Mouse (Mus musculus) layer of hippocampus, postnatal 36 days (tissue): ENCODE data around the gene Hcn1. TPM values are rescaled to one million over a fixed set of nuclear protein-coding genes. Genes with fewer than 3 reads are reported as not detected.
A peak's percentile ranks its signal among the peaks of the same experiment; 100 is the strongest.

Experiments used
- DNase-seq, 2 experiments: peaks; one replicate each; pipeline ENCODE4 v3.0.0; 2022
- total RNA-seq, 2 experiments: library from RNA; stranded (reverse); gene quantifications; 2 replicates each; pipeline ENCODE4 v1.2.3; 2021

The Hcn1 gene
- total RNA-seq, 2 experiments from 2014 or later, result 38.9 to 40.1 TPM

DNA sequence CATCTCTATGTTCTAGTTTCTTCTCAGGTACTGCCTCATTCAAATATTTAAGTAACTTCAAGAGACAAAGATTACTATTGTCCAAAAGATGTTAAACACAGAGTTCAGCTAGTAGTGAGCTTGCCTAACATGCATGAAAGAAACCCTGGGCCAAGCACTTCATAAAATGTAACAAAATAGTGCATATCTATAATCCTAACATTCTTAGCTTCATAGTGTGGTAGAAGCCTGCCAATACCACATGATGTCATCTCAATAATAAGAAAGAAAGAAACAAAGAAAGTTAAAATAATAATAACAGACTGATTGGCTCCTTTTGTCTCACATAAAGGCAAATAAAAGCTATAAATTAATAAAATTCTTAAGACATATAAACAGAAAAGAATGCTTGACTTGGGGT, 103.5 kb downstream of the Hcn1 start:
- no peak for DNase-seq

DNA sequence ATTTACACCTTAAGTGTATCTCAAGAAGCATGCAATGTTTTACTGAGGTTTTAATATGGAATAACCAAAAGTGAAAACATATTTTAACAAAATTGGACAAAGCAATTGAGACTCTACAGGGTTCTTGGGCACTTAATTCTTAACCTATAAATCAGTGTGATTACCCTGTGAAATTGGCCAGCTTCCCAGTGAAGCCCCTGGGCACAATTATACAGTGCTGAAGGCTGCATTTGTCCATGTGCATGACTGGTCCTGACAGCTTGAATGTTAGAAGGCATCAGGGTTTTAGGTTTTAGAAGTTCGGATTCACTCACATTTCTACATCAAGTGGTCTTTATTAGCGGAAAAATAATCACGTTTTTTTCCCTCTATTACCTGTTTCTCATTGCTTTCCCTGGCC, 103.9 kb downstream of the Hcn1 start:
- DNase-seq, result no peak

DNA sequence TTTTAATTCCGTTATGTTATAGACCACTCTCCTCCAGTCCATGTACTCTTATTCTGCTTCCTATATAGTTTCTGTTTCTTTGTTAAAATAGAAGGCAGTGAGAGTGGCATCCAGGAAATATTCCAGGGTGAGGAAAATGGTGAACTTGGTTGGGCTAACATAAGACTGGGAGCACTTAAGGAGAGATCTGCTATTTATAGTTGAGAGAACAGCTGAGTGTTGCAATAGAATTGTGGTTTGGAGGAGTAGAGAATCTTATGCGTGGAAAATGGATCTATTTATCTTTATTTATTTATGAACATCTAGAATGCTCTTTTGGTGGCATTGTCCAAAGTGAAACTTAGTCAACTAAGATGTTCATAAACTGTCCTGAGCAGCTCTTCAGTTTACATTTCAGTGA, 104.4 kb downstream of the Hcn1 start:
- no peak for DNase-seq

DNA sequence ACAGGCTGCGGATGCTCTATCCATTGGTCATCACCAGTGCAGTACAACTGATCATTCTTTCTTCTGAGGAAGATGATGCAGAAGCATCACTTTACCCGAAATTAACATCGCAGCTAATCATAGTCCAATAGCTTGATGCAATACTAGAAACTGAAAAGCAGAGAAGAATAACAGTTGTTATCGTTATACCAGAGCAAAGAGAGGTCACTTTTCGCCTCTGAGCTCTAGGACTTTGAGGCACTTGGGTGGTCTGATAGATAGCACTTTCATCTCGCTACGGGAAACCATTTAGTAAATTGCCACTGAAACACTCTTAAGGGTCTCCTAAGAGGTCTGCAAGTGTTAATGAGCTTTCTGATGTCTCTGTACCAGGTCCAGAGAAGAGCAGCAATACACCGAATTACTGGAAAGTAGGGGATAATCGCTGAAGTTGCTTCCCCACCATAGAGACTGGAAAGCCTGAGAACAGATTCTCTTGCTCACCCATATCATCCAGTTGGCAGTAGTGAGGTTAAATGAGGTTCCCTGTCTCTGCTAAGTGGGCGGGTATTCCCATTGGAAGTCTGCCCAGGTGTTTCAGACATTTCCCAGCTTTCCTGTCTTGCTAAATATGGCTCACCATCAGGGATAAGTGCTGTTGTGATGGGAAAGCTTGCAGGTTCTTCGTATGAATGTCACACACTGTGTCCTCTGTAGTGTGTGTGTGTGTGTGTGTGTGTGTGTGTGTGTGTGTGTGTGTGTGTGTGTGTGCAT, 105.0 kb downstream of the Hcn1 start:
- DNase-seq, result peak; percentile 5 to 19

DNA sequence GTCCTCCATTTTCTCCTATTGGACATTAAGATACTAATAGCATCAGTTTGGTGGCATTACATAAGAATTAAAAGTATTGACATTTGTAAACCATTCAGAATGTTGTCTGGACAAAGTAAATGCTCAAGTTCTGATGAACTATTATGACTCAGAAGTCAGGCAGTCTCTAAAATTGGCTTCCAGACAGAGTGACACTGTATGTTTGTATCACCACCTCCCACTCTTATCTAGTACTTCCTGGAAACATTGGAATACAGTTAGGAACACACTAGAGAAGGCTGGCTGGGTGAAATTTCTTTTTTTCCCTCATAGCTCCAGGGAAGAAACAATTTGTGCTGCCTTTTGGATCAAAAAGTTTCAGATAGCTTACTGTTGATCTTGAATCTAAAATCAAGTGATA, 108.7 kb downstream of the Hcn1 start:
- DNase-seq, result no peak

DNA sequence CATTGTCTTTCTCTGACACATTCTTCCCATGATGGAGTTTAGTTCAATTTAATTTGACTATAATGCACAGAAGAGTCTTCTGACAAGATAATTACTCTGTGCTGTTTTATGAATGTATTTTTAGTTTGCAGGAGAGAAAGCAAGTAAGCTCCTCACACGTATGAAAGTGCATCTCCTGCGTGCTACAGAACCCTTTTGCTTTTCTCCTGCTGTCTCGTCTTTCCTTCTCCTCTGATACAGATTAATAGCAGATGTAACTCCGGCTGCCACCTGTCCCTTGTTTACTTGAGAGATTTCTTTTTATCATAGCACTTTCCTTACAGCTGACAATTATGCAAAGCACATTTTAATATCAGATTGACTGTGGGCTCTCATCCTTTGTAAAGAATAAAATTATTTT, 120.0 kb downstream of the Hcn1 start:
- DNase-seq, result peak in 1 of 2 experiments; percentile 30

DNA sequence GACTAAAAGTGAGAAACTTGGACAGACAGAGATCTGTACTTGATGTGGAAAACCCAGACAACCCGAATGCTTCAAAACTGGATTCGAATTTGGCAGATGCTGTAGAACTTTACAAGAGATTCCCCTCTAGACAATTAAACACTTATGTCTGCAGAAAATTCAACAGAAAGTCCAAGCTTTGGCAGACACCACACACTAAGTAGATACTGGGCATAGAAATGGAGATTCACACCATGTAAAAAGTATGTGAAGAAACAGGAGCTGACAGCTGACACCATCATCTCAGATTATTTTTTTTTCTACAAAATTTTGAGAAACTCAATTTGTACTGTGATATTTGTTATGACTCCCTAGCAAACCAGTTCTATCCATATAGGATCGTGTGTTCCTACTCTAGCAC, 122.0 kb downstream of the Hcn1 start:
- DNase-seq, result no peak

DNA sequence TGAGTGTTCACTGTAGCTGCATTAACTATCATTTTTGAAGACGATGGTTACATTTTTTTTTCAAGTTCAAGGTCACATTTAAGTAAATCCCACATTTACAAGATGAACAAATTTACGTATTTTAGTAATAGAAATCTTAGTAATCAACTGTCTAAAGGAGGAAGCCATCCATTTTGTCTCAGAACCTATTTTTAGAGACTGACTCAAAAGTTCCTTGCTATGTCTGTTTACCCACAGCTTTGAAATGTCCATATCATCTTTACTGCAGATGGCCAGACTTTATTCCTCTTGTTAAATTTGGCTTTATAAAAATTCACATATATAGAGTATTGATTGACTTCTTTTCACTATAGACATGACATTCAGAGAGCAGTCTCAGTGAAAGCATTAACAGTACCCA, 126.3 kb downstream of the Hcn1 start:
- DNase-seq, result no peak

DNA sequence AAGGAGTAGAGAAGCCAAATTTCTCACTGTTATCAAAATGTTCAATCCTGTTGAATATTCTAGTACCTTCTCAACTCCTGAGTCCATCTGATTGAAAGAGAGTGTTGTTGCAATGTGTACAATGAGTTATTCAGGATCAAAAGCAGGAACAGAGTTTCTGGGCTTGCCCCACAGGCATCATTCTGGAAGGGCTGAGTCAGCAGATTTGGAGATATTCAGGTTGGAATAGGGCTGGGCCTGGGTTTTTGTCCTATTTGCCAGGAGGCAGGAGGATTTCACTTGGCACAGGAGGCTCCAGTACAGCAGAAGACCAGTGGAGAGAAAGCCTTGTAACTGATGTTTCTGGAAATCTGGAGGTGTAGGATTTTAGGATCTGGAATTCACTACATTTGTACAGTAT, 130.6 kb downstream of the Hcn1 start:
- DNase-seq, result no peak

DNA sequence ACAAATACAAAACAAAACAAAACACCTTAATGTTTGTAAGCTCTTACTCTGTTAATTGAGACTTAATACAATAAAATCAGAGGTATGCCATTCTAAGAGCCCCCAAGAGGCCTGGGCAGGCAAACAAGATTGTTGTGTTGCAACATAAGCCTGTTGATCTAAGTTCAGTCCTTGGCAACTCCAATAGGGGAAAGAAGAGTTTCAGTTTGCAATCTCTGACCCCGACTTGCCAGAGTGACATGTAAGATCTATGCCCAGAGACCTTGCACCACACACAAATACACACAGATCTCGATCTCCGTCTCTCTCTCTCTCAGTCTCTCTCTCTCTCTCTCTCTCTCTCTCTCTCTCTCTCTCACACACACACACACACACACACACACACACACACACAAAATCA, 142.3 kb downstream of the Hcn1 start:
- no peak for DNase-seq

DNA sequence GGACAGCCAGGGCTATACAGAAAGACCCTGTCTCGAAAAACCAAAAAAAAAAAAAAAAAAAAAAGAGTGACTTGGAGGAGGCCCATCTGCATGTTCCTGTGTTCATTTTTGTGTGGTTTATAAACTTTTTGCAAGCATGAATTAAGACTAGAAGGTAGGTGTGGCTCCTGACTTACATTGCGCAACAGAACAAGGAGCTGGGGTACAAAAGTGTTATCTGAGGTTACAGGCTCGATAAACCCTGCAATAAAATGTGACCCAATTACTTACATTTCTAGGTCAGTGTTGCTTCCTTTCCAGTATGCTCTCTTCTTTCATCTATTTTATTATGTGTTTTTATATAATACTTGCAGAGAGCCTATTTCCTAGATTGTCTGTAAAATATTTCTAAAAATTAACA, 143.1 kb downstream of the Hcn1 start:
- no peak for DNase-seq

DNA sequence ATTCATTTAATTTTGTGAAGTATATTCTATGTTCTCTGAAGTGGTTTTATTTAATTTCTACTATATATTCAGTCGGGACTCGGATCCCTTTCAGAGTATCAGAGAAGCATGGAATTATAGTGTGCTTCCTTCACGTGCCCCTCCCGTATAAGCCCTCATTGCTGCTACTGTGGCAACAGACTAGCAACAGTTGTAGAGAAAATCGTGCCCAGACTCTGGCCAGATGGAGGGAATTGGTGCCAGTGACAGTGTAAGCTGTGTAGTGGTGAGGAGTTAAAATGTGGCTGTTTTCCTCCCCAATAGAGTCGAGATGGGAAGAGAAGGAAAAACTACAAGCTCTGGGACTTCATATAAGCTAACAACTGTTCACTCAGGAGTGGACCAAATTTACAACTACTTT, 163.4 kb downstream of the Hcn1 start:
- DNase-seq, result peak; percentile 74 to 77

DNA sequence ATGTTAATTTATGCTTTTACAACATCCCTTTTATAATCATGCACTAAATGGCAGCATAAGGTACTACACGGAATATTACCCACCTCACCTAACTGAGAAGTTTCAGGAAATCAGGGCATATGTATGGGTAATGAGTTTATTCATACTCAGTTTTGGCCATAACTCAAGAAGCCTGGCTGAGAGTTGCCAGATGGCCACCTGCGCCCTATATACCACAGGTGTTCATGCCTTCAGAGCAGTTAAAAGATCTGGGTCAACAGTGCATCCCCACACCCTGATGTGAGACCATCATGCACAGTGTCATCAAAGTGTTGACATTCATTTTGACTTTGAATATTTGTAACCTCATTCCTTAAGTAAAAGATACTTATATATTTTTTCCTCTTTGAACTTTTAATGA, 183.3 kb downstream of the Hcn1 start:
- no peak for DNase-seq

DNA sequence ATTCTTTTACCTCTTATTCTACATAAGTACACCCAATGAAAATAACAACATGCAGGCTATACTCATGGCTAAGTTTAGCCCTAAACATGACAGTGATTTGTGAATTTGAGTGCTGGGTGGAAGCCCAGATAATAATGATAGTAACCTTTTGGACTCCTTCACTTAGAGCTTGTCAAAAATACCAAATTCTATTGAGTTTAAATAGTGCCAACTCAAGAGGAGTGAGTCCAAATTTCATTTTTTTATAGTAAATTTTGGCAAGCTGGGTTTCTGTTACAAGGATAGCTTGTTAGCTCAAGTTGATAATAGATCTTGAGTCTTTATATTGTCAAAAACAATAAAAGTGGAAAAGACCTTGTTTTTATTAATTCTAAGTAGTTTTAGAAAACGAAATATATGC, 190.7 kb downstream of the Hcn1 start:
- no peak for DNase-seq

DNA sequence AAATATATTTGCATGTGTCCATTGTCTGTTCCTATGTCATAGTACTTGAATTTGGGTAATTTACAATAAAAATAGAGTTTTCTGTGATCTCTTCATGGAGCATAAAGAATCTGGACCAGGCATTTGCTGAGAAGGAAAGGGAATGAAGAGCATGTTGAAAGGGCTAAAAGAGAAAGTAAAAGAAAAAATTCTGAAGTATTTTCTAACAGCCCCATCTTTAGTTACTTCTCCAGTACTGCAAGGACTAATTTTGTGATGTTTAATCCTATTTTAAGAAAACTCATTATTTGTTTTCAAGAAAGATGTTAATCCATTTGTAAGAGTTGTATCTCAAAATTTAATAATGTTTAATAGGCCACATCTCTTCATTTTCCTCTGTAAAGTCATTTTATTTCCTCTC, 198.9 kb downstream of the Hcn1 start:
- no peak for DNase-seq

DNA sequence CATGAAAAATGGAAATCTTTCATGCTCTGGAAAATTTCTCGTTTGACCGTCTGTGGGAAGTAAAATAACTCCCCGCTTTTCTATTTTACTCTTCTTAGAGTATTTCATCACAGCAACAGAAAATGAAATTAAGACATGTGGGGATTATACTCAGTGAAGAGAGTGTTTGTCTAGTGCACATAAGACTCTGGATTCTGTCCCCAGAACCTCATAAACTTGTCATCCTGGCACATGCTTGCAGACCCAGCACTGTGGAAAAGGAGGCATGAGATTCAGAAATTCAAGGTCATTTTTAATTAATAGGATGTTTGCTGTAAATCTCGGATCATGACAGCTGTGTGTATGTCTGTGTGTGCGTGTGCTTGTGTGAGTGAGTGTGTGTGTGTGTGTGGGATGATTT, 225.5 kb downstream of the Hcn1 start:
- no peak for DNase-seq

DNA sequence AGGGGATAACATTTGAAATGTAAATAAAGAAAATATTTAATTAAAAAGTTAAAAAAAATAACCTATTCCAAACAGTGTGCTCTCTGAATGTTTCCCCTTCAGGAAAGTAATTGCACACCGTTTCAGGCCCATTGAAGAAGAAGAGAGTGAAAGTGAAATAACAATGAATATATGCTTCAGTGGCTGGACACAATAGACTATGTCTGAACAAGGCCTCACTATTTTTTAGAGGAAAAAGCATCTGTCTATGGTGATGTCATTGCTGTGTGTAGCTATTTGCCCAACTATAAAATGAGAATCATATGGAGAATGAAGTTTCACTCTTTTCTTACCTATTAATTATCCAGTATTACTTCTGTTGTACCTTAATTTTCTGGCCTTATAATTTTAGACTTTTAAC, 234.5 kb downstream of the Hcn1 start:
- DNase-seq, result no peak

DNA sequence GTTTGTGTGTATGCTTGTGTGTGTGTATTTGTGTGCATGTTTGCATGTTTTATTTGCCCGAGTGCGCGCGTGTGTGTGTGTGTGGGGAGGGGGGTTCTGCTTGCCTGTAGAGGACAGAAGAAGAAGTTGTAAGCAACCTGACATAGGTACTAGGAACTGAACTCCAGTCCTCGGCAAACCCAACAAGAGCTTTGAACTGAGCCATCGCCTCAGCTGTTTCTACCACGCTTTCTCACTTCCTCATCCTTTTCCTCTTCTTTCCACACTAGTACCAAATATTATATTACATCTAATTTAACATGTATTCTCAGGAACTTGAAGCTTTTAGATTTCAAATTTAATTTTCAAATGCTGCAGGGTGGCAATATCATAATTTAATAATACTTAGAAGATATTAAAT, 236.1 kb downstream of the Hcn1 start:
- DNase-seq, result no peak

DNA sequence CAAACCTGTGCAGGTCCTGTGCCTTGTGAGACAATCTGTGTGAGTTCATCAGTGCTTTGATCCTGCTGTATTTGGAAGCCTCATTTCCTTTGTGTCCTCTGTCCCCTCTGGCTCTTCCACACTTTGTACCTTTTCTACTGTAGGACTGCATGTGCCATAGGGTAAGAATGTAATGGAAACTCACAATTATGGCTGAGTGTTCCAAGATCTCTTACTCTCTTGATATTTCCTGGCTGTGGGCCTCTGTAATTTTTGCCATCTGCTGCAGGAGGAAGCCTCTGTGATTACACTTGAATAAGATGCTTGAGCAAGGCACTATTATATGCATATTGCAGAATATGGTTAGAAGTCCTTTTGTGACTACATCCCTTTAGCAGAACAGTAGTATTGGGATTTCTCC, 240.2 kb downstream of the Hcn1 start:
- no peak for DNase-seq

DNA sequence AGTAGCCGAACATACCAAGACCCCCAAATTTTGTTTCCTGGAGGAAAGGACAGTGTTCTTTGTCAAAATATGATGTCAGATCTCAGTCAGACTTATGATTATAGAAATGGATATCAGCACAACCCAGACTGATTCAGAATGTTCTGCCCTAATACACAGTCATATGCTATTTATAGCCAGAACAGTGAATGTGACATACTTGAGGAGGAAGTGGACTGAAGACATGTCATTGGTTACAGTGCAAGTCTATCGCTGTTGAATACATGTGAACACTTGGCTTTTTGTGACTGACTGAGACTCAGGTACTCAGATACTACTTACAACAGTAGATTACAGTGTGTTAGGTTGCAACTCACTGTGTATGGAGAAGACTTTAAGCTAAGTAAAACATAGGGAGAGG, 245.2 kb downstream of the Hcn1 start:
- DNase-seq, result no peak

DNA sequence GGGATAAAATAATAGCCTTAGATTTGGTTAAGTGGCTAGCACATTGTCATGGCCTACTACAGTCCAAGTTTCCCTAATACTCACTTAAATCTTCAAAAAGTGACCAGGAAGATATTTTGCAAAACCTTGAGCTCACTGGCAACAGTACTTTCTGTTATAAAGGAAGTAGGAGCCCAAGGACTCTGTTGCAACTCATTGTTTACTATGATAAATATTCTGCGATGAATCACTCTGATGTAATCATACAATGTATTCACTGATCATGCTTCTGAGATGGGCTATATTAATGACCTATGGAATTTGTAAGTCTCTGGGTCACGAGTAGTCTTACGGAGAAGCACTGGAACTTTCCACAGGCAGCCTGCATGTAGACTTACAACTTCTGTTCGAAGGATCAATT, 246.6 kb downstream of the Hcn1 start:
- no peak for DNase-seq

DNA sequence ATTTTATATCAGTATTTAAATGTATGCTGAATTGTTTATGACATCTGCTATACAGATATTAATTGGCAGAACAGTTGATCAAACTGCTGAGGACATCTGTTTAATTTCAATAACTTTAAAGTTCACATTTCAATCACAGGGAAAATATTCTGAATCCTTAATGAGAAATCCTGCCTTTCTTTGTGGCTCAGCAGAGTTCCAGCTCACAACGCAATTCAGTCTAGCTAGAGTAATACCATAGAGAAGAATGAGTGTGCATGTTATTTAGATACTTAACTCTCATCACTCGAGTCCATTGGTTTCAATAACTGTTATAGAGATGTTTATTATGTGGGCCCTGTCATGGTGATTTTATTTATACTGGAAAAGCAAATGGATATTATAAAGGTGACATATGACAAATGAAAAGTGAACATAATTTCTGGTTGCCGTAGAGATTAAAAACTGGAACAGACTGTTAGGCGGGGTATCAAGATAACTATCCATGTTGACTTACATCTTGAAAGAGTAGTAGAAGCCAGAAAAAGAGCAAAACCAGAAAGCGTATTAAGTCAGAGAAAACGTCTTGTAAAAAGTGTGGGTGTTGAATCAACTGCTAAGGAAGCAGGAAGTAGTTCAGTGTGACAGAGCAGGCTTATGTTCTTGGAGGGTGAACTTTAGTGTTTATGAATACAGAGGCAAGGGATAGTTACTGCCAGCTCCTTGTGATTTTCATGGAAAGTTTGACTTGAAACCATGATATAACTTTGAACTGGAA, 250.0 kb downstream of the Hcn1 start:
- no peak for DNase-seq

DNA sequence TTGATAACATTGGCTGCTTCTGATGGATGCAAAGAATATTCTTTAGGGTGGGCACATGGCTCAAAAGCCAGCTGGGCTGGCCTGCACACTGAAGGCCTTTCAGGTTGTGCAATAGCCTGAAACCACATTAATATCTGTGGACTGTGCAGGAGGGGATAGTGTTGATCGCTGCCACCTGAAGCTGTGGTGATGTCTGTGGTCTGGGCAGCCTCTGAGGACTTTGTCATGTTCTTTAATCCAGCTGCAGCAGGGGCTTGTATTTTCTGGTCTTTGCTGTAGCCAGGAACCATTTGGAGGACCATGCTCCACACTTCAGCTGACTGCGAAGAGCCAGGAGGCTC, 250.6 kb downstream of the Hcn1 start:
- DNase-seq, result no peak

DNA sequence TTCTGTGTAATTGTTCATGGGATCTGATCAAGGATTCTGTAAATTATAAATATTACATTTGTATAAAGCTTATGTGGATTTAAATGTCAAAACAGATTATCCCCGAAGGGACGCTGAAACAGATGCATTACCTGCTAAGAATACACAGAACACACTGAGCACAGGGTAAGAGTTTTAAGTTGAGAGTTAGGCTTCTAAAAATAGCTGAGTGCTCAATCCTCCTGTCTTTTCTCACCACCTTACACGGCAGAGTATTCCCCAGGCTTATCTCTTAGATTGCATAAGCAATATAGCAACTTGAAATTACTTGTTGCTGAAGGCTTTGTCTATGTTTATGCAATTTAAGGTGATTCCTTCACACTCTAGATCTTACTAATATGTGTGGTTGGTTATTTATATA, 256.3 kb downstream of the Hcn1 start:
- no peak for DNase-seq

DNA sequence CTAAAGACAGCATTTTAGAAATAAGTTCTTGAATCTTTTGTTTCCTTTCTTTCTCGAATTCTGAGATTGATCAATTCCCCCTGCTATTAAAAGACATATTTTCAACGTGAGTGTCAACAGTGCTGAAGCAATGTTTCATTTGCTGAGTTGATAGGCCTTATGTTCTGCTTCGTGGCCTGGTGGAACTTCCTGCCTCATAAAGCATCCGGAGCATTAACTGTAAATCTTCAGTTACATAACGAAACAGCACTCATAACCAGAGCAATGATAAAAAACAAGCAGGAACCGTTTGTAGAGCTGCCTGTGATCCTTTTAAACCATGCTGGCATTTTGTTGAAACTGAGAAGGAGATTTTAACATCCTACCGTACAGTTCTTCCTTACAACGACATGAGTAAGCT, 275.7 kb downstream of the Hcn1 start:
- DNase-seq, result no peak
